Mouse (Mus musculus) adrenal gland, postnatal 4 days (tissue): ENCODE data around the gene Rbm28. TPM values are rescaled to one million over a fixed set of nuclear protein-coding genes. Genes with fewer than 3 reads are reported as not detected.

ENCODE experiments used
- DNase-seq, 2 experiments: peaks; one replicate each; pipeline ENCODE4 v3.0.0; 2021 to 2022; ENCODE audit warnings: low spot score in 2 of 2, mixed read lengths in 2 of 2
- microRNA-seq: library from miRNA; unstranded; fragments of <30 nt; microRNA quantifications from one replicate; pipeline ENCODE4 v1.2.0, GENCODE M21; 2021
- total RNA-seq, 2 experiments: library from RNA; stranded (reverse); gene quantifications; 2 replicates each; pipeline ENCODE4 v1.2.3; 2021

The Rbm28 gene
- total RNA-seq, 2 experiments from 2014 or later: 32.5 to 33.7 TPM

DNA sequence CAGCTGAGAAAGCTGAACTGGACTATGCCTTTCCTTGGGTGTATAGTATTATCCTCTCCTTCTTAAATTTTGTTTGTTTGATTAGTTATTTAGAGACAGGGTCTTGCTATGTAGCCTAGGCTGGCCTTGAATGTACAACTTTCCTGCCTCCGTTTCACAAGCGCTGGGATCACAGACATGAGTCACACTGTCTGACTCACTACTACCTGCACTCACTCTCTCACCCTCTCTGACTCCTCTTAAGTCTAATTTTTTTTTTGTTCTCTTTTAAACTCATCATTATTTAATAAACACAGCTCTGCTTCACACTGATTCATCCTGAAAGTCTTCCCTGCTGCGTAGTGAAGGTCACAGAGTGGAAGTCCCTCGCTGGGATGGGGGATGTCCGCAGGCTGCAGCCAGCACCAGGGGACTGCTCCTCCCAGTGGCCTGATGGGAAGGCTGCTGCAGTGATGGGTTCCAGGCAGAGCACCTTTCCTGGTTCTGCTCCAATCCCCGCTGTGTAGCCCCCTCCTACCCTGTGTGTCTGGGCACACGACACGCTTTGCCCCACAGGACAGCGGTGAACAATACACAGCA is 81.9 kb downstream of the Rbm28 start:
- no peak for DNase-seq

DNA sequence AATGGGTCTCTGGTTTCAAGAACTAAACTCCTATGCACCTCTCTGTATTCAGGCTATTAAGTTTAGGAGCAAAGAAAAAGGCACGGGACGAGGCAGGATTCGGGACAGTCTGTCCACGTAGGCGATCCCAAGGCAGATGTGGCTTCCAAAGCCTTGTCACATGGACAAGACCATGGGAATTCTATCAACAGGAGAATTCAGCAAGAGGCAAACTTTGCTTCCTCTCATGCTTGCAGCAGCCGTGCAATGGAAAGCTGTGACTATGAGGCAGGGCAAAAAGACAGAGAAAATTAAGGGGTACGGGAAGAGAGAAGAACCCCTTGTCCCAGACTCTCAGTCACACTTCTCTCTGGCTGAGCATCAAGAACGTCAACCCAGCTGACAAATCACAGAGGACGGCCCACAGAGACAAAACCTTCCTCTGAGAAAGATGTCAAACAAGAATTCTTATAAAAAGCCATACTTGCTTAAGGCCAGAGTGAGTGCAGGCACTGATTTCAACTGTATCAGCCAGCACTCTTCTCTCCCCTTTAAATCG is 82.9 kb downstream of the Rbm28 start:
- no peak for DNase-seq

DNA sequence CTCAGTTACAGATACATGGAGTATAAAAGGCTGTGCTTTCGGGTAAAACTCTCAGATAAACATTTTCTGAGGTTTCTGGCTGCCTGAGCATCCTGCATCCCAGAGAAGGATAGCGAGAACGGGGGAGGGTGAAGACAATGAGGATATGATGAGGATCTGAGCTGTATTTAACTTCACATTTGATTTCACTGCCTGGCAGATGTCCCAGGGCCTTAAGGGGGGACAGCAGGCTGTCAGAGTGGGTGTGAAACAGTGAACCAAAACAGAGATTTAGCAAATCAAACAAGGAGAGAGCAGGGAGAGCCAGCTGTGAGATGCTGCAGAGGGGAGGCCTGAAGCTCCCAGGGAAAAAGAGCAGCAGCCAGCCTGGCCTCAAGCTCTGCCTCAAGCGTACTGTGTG is 85.5 kb downstream of the Rbm28 start:
- no peak for DNase-seq

GRCm38 (mm10) chr6:29074133-29074469 is 90.7 kb downstream of the Rbm28 start:
- no peak for DNase-seq

Small RNA genes within 50 kb of the gene (microRNA-seq; reads per million reads assigned to microRNA genes)
- gene Gm24303: not detected

Other genes starting within 250 kb of the Rbm28 start
- 1 to 10 TPM in 1 of 2 experiments, under 1 TPM in 1; 0.70 to 2.8 TPM for gene Lep, start 104.8 kb downstream of the Rbm28 start, total RNA-seq
- 10 to 100 TPM; 11.1 to 11.7 TPM for gene Prrt4, start 14.6 kb upstream of the Rbm28 start, total RNA-seq
- 10 to 100 TPM; 62.1 to 65.9 TPM for gene Impdh1, start 51.4 kb upstream of the Rbm28 start, total RNA-seq
- gene Hilpda, start 107.5 kb upstream of the Rbm28 start, total RNA-seq: 10 to 100 TPM; 11.7 TPM
- under 1 TPM in 1 of 2 experiments, not detected in 1; 0.31 TPM for gene Fam71f2, start 114.6 kb upstream of the Rbm28 start, total RNA-seq
- gene Fam71f1, start 154.1 kb upstream of the Rbm28 start, total RNA-seq: under 1 TPM in 1 of 2 experiments, not detected in 1; 0.22 TPM
- gene Calu, start 183.1 kb upstream of the Rbm28 start, total RNA-seq: 100 to 1,000 TPM; 194 to 202 TPM
- not detected for gene Opn1sw, start 223.5 kb upstream of the Rbm28 start, total RNA-seq
- 10 to 100 TPM; 10.0 to 12.6 TPM for gene Ccdc136, start 231.3 kb upstream of the Rbm28 start, total RNA-seq